Mouse (Mus musculus) spleen, postnatal 4 days (tissue): ENCODE measurements around the gene Catip.

Experiments
- DNase-seq, 2 experiments: peaks; one replicate each; pipeline ENCODE4 v3.0.0; 2022; ENCODE audit warnings: low spot score in 2 of 2

Gene Catip

GRCm38 (mm10) chr1:74397919-74398451 lies 36.1 kb downstream of the Catip start:
- peak; percentile 84 to 90 for DNase-seq

DNA sequence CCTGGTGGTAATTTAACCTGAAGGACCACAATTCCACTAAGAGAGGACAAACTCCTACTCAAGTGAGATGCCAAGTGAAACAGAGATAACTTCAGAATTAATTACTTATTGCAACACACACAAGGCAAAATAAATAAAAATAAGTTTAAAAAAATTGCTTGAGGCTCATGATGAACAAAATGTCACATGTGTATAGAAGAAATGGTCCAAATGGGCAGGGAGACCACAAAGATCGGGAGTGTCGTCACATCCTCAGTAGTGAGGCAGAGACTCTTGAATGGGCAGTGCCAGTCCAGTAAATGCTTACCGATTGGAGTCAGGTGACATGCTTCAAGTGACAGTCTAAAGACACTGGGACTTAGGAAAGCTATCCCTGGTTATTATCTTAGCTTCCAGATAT lies 38.6 kb downstream of the Catip start:
- no peak for DNase-seq

GRCm38 (mm10) chr1:74401015-74401702 lies 39.3 kb downstream of the Catip start:
- DNase-seq = no peak

DNA sequence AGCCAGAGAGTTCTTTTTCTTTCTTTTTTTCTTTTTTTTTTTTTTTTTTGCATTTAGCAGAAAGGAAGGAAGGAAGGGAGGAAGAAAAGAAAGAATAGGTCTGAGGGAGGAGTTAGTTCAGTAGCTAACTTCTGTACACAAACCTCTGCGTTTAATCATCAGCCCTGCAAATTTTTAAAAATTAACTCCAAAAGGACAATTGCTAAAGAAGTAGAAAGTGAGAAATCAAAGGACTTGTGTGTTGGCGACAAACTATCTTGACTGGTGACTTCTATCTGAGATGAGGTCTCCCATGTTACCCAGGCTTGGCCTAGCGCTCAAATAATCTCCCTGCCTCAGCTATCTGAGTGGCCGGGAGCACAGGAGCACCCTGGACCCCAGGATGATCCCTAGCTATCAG lies 42.3 kb downstream of the Catip start:
- no peak for DNase-seq

- DNase-seq = no peak
These were observed 46.9 kb downstream of the Catip start, which contains the start of gene Vil1 for GRCm38 (mm10) chr1:74408589-74409504. Vil1 (plus strand) TSS chr1:74409376.

- no peak for DNase-seq
These were observed 49.9 kb downstream of the Catip start for GRCm38 (mm10) chr1:74411753-74412325.

GRCm38 (mm10) chr1:74412711-74413110 lies 50.8 kb downstream of the Catip start:
- no peak for DNase-seq

GRCm38 (mm10) chr1:74415143-74415542 lies 53.2 kb downstream of the Catip start:
- peak; percentile 69 to 71 for DNase-seq
